Mouse (Mus musculus) gastrocnemius, postnatal 14 days (tissue): ENCODE results near the gene Creb3l1. TPM values are rescaled to one million over a fixed set of nuclear protein-coding genes. Genes with fewer than 3 reads are reported as not detected.

ENCODE experiments used
- DNase-seq: peaks from one replicate; pipeline ENCODE4 v3.0.0; 2021; ENCODE audit warnings: mixed read lengths
- intact Hi-C: fragments of 180-260 bp; cut with DNase I; formaldehyde crosslinking; loops from one replicate; pipeline ENCODE4 v1.15.1; 2025; ENCODE audit warnings: low total_unique reads
- total RNA-seq, 2 experiments: library from RNA; stranded (reverse); gene quantifications; 2 replicates each; pipeline ENCODE4 v1.2.3; 2021

Creb3l1 gene
- total RNA-seq, 2 experiments from 2014 or later: 14.7 to 22.6 TPM

GRCm38 (mm10) chr2:92047601-92048000, 23.3 kb upstream of the Creb3l1 start:
- no peak for DNase-seq
- intact Hi-C loops: no loop called here

GRCm38 (mm10) chr2:92043285-92043684, 19.0 kb upstream of the Creb3l1 start:
- intact Hi-C loops: no loop called here
- no peak for DNase-seq

GRCm38 (mm10) chr2:92041538-92041937, 17.2 kb upstream of the Creb3l1 start:
- no peak for DNase-seq
- intact Hi-C loops: no loop called here

- intact Hi-C loops: no loop called here
Observed at GRCm38 (mm10) chr2:92034273-92034672, 10.0 kb upstream of the Creb3l1 start.

GRCm38 (mm10) chr2:92030554-92030953, 6.3 kb upstream of the Creb3l1 start:
- intact Hi-C loops: no loop called here

More at GRCm38 (mm10) chr2:92034273-92034672, 10.0 kb upstream of the Creb3l1 start:
- no peak for DNase-seq

GRCm38 (mm10) chr2:92029387-92030133, 5.3 kb upstream of the Creb3l1 start:
- DNase-seq: no peak
- intact Hi-C loops: no loop called here

More at GRCm38 (mm10) chr2:92030554-92030953, 6.3 kb upstream of the Creb3l1 start:
- DNase-seq: no peak

- DNase-seq: no peak
- intact Hi-C loops: no loop called here
Observed at GRCm38 (mm10) chr2:92027811-92028590, 3.7 kb upstream of the Creb3l1 start.

- intact Hi-C loops: no loop called here
Observed at GRCm38 (mm10) chr2:92025966-92026365, 1.7 kb upstream of the Creb3l1 start.

GRCm38 (mm10) chr2:92025202-92025601, 900 bp upstream of the Creb3l1 start:
- DNase-seq: no peak

More at GRCm38 (mm10) chr2:92025966-92026365, 1.7 kb upstream of the Creb3l1 start:
- DNase-seq: no peak

GRCm38 (mm10) chr2:92023362-92024273, 684 bp downstream of the Creb3l1 start:
- intact Hi-C loops: no loop called here
- peak; percentile 61 for DNase-seq

More at GRCm38 (mm10) chr2:92025202-92025601, 900 bp upstream of the Creb3l1 start:
- intact Hi-C loops: no loop called here

- DNase-seq: no peak
- intact Hi-C loops: no loop called here
Observed at GRCm38 (mm10) chr2:92020676-92021265, 3.5 kb downstream of the Creb3l1 start.

GRCm38 (mm10) chr2:92017440-92017839, 6.9 kb downstream of the Creb3l1 start:
- intact Hi-C loops: no loop called here
- no peak for DNase-seq

- intact Hi-C loops: no loop called here
- peak; percentile 86 for DNase-seq
Observed at GRCm38 (mm10) chr2:92016981-92017380, 7.3 kb downstream of the Creb3l1 start.

GRCm38 (mm10) chr2:92014891-92015290, 9.4 kb downstream of the Creb3l1 start:
- DNase-seq: no peak
- intact Hi-C loops: no loop called here

- intact Hi-C loops: no loop called here
- no peak for DNase-seq
Observed at GRCm38 (mm10) chr2:92014248-92014647, 10.1 kb downstream of the Creb3l1 start.

- DNase-seq: peak; percentile 86
- intact Hi-C loops: no loop called here
Observed at GRCm38 (mm10) chr2:92012768-92013445, 11.4 kb downstream of the Creb3l1 start.

- intact Hi-C loops: no loop called here
- DNase-seq: peak; percentile 74
Observed at GRCm38 (mm10) chr2:92011424-92012353, 12.6 kb downstream of the Creb3l1 start.
